Mouse (Mus musculus) olfactory bulb, adult 2 months (tissue): ENCODE data around the gene Syce2. TPM values are rescaled to one million over a fixed set of nuclear protein-coding genes. Genes with fewer than 3 reads are reported as not detected.

Source experiments
- H3K27ac ChIP-seq: fragments of 200-500 bp; 2 replicates; pipeline ENCODE4 v1.5.1; 2012; ENCODE audit warnings: low read depth, low read length; ENCODE audit not compliant: insufficient read depth
- H3K4me1 ChIP-seq: fragments of 200-500 bp; 2 replicates; pipeline ENCODE4 v1.6.1; 2012; ENCODE audit warnings: low read length; ENCODE audit not compliant: control insufficient read depth, insufficient read depth
- H3K4me3 ChIP-seq: fragments of 200-500 bp; 2 replicates; pipeline ENCODE4 v1.5.1; 2012; ENCODE audit warnings: mild to moderate bottlenecking, low read depth, low read length, moderate library complexity; ENCODE audit not compliant: insufficient read depth
- CTCF ChIP-seq: fragments of 200-500 bp; IDR thresholded peaks from 2 replicates; pipeline ENCODE4 v1.5.1; 2012; ENCODE audit warnings: low read depth, mild to moderate bottlenecking, low read length, moderate library complexity; ENCODE audit not compliant: insufficient read depth
- POLR2A ChIP-seq: fragments of 200-500 bp; IDR thresholded peaks from 2 replicates; pipeline ENCODE4 v1.6.1; 2012; ENCODE audit warnings: mild to moderate bottlenecking, low read depth, low read length, moderate library complexity; ENCODE audit not compliant: insufficient read depth
- WGBS: fragments of 180-500 bp; shearing (Covaris S2); methylation state at CpG from one replicate; pipeline ENCODE4 v1.1.7; 2018; 5-methylcytosine and 5-hydroxymethylcytosine counted together
- polyA plus RNA-seq: library from polyadenylated mRNA; stranded (reverse); fragments of >200 nt; gene quantifications from 2 replicates; pipeline ENCODE4 v1.2.4, GENCODE M21; 2012; ENCODE audit warnings: low replicate concordance; ENCODE audit not compliant: missing spikeins, insufficient read depth, insufficient read length

Gene Syce2
- polyA plus RNA-seq, 1 experiment: not detected

DNA sequence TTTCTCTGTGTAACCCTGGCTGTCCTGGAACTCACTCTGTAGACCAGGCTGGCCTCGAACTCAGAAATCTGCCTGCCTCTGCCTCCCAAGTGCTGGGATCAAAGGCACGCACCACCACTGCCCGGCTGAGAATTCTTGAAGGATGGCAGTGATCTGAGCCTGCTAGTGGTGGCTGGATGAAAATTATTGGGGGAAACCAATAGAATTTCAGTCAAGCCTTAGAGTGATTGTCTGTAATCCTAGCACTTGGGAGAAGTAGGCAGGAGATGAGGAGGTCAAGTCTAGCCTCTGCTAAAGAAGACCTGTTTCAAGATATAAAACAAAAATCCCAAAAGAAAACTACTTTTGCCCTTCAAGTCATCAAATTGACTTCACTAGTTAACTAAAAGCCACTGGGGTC lies 15.5 kb upstream of the Syce2 start:
- H3K27ac ChIP-seq: no peak overlapping the region
- no peak overlapping the region for H3K4me3 ChIP-seq
- TF ChIP-seq POLR2A (no peak), CTCF (no peak)
- H3K4me1 ChIP-seq: peaks cover 2% of the 10 kb centered on the region; the same call in 1 of the 2 replicates
- 94% methylated on average over 3 of the region's 3 CpGs for WGBS

DNA sequence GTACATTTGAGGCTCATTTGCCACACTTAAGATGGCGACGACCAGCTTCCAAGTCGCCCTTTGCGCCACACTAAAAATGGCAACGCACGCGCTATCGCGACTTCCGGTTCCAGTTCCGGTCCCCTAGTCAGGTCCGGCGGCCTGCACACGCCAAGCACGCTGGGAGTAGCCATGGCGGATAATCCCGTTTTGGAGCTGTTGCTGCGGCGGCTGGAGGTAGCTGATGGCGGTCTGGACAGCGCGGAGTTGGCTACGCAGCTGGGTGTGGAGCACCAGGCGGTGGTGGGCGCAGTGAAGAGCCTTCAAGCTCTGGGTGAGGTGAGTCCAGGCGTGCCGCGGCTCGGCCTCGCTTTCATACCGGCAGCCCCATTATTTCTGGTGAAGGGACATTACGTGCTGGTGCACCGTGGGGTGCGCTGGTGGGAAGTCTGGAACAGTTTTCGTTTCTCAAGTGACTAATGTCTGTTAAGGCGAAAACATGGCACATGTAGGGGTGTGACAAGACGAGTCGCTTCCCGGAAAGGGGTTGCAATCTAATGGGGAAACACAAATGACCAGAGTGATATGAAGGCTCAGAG lies 15.0 kb upstream of the Syce2 start, which contains the start of gene Farsa:
Gene Farsa, plus strand, starts transcription at position 126 of the 578 bp plus-strand sequence.
- WGBS: under 1% methylated on average over 39 of the region's 39 CpGs
- peak within 1 kb of the TSS; percentile 59 for H3K4me3 ChIP-seq
- H3K4me1 ChIP-seq: peaks cover 2% of the 10 kb centered on the region; the same call in 1 of the 2 replicates
- peak within 1 kb of the TSS; percentile 9; the same call in 1 of the 2 replicates for H3K27ac ChIP-seq
- peak; percentile 57; the same call in 1 of the 2 replicates for TF ChIP-seq POLR2A
- TF ChIP-seq CTCF: no peak

DNA sequence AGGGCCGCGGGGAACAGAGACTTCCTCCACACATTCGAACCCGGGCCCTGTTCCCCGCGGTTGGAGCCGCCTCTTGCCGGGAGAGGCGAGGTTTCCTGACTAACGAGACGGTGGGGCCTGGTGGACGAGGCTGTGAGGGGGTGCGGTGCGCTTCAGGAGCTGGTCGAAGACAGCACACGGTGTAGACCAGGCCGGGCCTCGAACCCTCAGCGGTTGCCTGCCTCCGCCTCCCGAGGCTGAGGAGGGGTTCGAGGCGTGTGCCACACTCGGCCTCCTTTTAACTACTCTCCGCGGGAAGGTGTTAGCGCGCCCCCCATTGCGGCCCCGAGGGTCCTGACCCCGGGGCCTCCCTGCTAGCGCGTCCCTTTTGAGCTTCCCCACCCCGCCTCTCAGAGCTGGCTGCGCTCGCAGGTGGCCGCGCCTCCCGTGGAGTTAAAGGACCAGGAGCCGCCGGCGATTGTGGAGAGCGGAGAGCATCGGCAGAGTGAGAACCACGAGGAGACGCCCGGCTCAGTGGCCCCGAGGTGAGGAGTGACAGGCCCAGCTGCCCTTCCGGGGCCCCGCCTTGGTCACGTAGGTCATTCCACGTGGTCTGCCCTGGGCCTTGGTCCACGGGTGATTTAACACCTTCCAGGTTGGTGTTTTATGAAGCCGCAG lies 526 bp downstream of the Syce2 start:
- WGBS: 6% methylated on average over 54 of the region's 54 CpGs
- no peak overlapping the region for H3K27ac ChIP-seq
- TF ChIP-seq POLR2A (no peak), CTCF (no peak)
- H3K4me1 ChIP-seq: peaks cover 12% of the 10 kb centered on the region
- peak overlapping the region; percentile 51 for H3K4me3 ChIP-seq

DNA sequence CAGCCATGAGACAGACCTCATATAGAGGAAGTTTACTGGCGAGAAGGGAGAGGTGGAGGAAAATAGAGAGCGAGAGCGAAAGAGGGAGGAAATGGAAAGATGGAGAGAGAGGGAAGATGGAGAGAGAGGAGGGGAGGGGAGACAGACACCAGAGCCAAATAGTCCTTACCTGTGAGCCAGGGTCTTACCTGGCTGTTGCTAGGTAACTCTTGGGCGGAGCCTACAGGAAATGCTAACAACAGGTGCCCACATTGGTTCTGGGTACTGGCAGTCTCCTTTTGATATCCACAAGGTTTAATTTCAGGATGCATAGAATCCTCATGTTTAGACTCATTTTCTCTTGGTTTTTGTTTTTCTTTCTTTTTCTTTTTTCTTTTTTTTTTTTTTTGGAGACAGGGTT lies 1.1 kb downstream of the Syce2 start:
- 83% methylated on average over 4 of the region's 4 CpGs for WGBS

GRCm38 (mm10) chr8:84874339-84874738 lies 2.4 kb downstream of the Syce2 start:
- no peak for TF ChIP-seq POLR2A
- no peak for TF ChIP-seq CTCF
- H3K4me3 ChIP-seq: no peak overlapping the region
- WGBS: 91% methylated on average over 3 of the region's 3 CpGs

More for the DNA sequence above, 1.1 kb downstream of the Syce2 start:
- TF ChIP-seq CTCF: no peak
- no peak for TF ChIP-seq POLR2A
- H3K4me1 ChIP-seq: peaks cover 12% of the 10 kb centered on the region
- no peak overlapping the region for H3K27ac ChIP-seq
- H3K4me3 ChIP-seq: no peak overlapping the region

GRCm38 (mm10) chr8:84877297-84878035 lies 5.6 kb downstream of the Syce2 start:
- WGBS: 54% methylated on average over 3 of the region's 3 CpGs
- Histone ChIP-seq H3K4me1 (peaks cover 3% of the 10 kb centered on the region), H3K27ac (no peak overlapping the region), H3K4me3 (no peak overlapping the region)
- TF ChIP-seq CTCF (no peak), POLR2A (no peak)

More at GRCm38 (mm10) chr8:84874339-84874738, 2.4 kb downstream of the Syce2 start:
- Histone ChIP-seq H3K4me1 (peaks cover 12% of the 10 kb centered on the region), H3K27ac (no peak overlapping the region)

DNA sequence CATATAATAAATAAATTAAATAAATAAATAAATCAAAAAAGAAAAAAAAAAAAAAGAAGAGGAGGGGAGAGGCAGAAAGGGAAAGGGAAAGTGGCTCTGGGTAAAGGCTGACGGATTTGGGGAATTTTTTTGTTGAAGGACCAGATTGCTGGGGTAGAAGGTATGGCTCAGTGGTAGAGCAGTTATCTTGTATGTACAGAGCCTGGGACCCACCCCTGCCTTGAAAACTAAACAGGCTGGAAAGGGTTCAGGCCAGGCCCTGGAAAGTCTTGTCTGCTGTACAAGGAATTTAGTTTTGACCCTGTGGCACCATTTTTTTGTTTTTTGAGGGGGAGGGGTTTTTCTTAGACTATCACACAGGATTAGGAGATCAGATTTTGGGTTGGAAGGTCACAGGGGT lies 7.0 kb downstream of the Syce2 start:
- TF ChIP-seq CTCF: no peak
- TF ChIP-seq POLR2A: no peak
- Histone ChIP-seq H3K4me3 (no peak overlapping the region), H3K27ac (no peak overlapping the region), H3K4me1 (no peaks in the 10 kb centered on the region)
- 92% methylated on average over 1 of the region's 1 CpGs for WGBS

DNA sequence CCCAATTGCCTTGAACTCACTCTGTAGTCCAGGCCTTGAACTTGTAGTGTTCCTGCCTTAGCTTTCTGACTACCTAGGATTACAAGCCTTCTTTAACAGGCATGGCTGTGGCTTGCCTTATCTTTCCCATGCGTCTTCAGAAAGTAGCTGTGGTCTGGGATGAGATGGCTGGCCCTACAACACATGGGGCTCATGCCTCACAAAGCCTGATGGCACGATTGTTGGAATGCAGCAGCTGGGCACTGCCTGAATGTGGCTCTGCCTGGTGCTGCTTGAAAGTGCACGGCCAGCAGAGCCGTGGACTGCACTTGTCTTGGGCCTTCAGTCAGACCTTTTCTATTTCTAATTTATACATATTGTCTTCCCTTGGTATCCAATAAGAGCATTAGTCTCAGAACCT lies 12.8 kb downstream of the Syce2 start:
- TF ChIP-seq POLR2A (no peak), CTCF (no peak)
- 92% methylated on average over 4 of the region's 4 CpGs for WGBS
- Histone ChIP-seq H3K4me1 (no peaks in the 10 kb centered on the region), H3K4me3 (no peak overlapping the region), H3K27ac (no peak overlapping the region)

DNA sequence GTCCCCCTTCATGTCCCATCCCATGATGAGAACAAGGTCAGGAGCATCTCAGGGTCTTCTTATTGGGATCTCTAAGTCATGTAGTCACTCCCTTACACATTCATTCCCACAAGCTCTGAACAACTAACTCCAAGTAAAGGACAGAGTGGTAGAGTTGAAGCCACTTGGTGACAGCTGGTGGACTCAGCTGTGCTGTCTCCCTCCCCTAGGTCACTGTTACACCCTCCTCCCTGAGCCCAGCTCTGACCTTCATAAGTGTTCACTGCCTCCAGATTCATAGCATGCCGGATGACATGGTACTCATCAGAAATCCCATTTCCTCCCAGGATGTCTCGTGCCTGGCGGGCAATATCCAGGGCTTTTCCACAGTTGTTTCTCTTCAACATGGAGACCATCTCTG lies 16.4 kb downstream of the Syce2 start:
- H3K27ac ChIP-seq: no peak overlapping the region
- H3K4me3 ChIP-seq: no peak overlapping the region
- TF ChIP-seq CTCF: no peak
- TF ChIP-seq POLR2A: no peak
- peaks cover 4% of the 10 kb centered on the region for H3K4me1 ChIP-seq
- 93% methylated on average over 3 of the region's 3 CpGs for WGBS
